Mouse (Mus musculus) limb, embryonic 14.5 days (tissue): Measurements from ENCODE around the gene A3galt2. TPM values are rescaled to one million over a fixed set of nuclear protein-coding genes. Genes with fewer than 3 reads are reported as not detected.
A peak's percentile ranks its signal among the peaks of the same experiment; 100 is the strongest.

Source experiments
- ATAC-seq: fragments of 200-750 bp; cut with Nextera tagmentation; 2 replicates; pipeline ENCODE4 v1.8.0; 2017; ENCODE audit warnings: low read depth, moderate number of reproducible peaks, moderate TSS enrichment; ENCODE audit not compliant: low FRiP score
- DNase-seq: peaks from one replicate; pipeline ENCODE4 v3.0.0-alpha.2; 2015; ENCODE audit warnings: low spot score
- H3K27ac ChIP-seq: fragments of 300-500 bp; sonication (generic); replicated peaks from 2 replicates; pipeline ENCODE4 v1.5.1; 2014; ENCODE audit warnings: low read depth, mild to moderate bottlenecking, low read length, moderate library complexity, mixed read lengths
- H3K27me3 ChIP-seq: fragments of 300-500 bp; sonication (generic); 2 replicates; pipeline ENCODE4 v1.6.1; 2014; ENCODE audit warnings: low read length, mixed read lengths; ENCODE audit not compliant: control insufficient read depth, insufficient read depth
- H3K36me3 ChIP-seq: fragments of 300-500 bp; sonication (generic); 2 replicates; pipeline ENCODE4 v1.6.1; 2014; ENCODE audit warnings: mild to moderate bottlenecking, low read length, moderate library complexity, mixed read lengths; ENCODE audit not compliant: control insufficient read depth, insufficient read depth
- H3K4me1 ChIP-seq: fragments of 300-500 bp; sonication (generic); 2 replicates; pipeline ENCODE4 v1.6.1; 2014; ENCODE audit warnings: antibody characterized with exemption, low read length, mixed read lengths; ENCODE audit not compliant: control insufficient read depth, insufficient read depth
- H3K4me2 ChIP-seq: fragments of 300-500 bp; sonication (generic); replicated peaks from 2 replicates; pipeline ENCODE4 v1.6.1; 2014; ENCODE audit warnings: low read depth, mild to moderate bottlenecking, low read length, moderate library complexity; ENCODE audit not compliant: severe bottlenecking
- H3K4me3 ChIP-seq: fragments of 300-500 bp; sonication (generic); replicated peaks from 2 replicates; pipeline ENCODE4 v1.5.1; 2014; ENCODE audit warnings: low read length
- H3K9ac ChIP-seq: fragments of 300-500 bp; sonication (generic); 2 replicates; pipeline ENCODE4 v1.6.1; 2014; ENCODE audit warnings: mild to moderate bottlenecking, low read depth, low read length, moderate library complexity; ENCODE audit not compliant: severe bottlenecking
- H3K9me3 ChIP-seq: fragments of 300-500 bp; sonication (generic); 2 replicates; pipeline ENCODE4 v1.6.1; 2016; ENCODE audit warnings: low read length; ENCODE audit not compliant: control insufficient read depth
- POLR2A ChIP-seq: fragments of 200-500 bp; IDR thresholded peaks from 2 replicates; pipeline ENCODE4 v1.8.0; 2012; ENCODE audit warnings: inconsistent platforms, mild to moderate bottlenecking, moderate library complexity, borderline replicate concordance; ENCODE audit not compliant: insufficient read depth, insufficient read length; ENCODE audit errors: extremely low read depth
- WGBS: fragments of 180-500 bp; shearing (Covaris S2); extraction: QIAGEN DNeasy Blood & Tissue Kit; methylation state at CpG from one replicate; pipeline ENCODE4 v1.1.7; 2014; 5-methylcytosine and 5-hydroxymethylcytosine counted together
- polyA plus RNA-seq, 2 experiments: library from polyadenylated mRNA; depleted of rRNA in 1 of 2; stranded (reverse) in 1 of 2; unstranded in 1 of 2; fragments of >200 nt; fragmentation: Nextera tagmentation in 1 of 2; extraction: Ambion mirVana in 1 of 2; gene quantifications; 2 replicates each; pipeline versions ENCODE4 v1.2.1 to v1.2.3; 2012 to 2014

The A3galt2 gene
- polyA plus RNA-seq, 2 experiments = 0.15 to 1.7 TPM

DNA sequence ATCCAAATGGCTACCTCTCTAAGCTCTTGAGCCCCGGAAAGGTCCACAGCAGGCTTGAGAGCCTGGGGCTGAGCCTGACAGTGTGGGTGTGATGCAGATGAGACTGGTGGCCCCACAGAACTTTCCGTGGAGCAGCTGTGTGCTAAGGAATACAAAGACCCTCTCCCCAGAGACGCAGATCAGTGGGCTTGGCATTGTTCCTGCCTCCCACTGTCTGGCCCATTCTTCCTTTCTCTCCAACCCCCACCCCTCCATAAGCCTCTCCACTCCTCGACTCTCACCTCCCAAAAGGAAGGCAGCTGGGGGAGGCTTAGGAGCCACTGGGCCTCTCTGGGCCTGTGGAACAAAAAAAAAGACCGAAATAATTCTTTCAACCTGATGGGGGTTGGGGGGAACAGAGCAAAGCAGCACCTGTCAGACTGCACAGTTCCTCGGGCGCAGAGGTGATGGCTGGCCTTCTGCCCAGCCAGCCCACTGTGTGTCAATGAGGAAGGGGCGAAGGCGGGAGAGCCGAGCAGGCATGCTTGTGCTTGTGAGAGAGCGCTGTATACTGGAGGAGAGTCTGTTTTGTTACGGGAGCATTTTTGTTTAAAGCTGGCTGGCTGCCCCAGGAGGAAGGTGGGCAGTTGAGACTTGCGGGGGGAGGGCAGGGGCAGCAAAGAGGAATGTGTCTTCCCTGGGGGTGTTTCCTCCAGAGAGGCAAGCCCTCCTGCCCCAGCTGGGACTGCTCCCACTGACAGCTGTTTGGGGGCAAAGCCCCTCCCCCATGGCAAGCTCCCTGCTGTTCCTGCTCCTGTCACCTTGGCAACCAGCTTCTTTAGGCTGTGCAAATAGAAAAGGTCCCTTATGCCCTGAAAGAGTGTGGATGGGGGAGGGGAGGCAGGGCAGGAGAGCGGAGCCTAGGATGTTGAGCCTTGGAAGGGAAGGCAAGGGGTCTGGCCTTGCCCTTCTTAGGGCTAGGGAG, 39.6 kb upstream of the A3galt2 start:
- 0 out of 2 replicates have a peak, but pooled peaks have one; percentile 22 for TF ChIP-seq POLR2A
- H3K9ac ChIP-seq = peak overlapping the region; percentile 18; the same call in 1 of the 2 replicates
- H3K36me3 ChIP-seq = peaks cover 4% of the 10 kb centered on the region; the same call in 1 of the 2 replicates
- H3K27ac ChIP-seq = peak overlapping the region; percentile 76
- peak overlapping the region; percentile 15; the same call in 1 of the 2 replicates for H3K4me2 ChIP-seq
- 6% methylated on average over 14 of the region's 14 CpGs for WGBS
- peaks cover 42% of the 10 kb centered on the region for H3K4me1 ChIP-seq
- H3K9me3 ChIP-seq = no peaks in the 10 kb centered on the region
- peak; percentile 71 for DNase-seq
- peak; percentile 64 for ATAC-seq
- no peaks in the 10 kb centered on the region for H3K27me3 ChIP-seq
- H3K4me3 ChIP-seq = no peak overlapping the region

DNA sequence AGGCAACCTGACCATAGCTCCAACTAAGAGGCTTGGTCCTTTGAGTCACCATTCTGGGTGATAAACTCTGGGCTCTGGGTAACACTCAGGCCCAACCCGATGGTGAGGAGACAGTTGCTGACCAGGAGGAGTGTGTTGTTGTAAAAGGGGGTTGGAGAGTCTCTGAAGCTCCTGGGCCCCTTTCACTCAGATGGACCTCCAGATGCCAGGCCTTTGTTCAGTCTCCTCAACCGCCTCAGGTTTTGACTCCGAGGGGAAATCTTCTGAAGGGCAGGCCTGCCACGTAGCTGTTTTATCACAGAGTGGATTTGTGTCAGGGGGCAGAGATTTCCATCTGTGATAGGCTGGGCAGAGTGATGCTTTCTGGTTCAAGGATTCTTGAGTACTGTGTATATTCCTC, 38.9 kb upstream of the A3galt2 start:
- Histone ChIP-seq H3K27me3 (no peaks in the 10 kb centered on the region), H3K9me3 (no peaks in the 10 kb centered on the region), H3K9ac (no peak overlapping the region), H3K4me1 (peaks cover 43% of the 10 kb centered on the region), H3K4me2 (peak overlapping the region; percentile 15; the same call in 1 of the 2 replicates), H3K36me3 (peaks cover 4% of the 10 kb centered on the region; the same call in 1 of the 2 replicates), H3K4me3 (no peak overlapping the region), H3K27ac (peak overlapping the region; percentile 76)
- ATAC-seq (no peak), DNase-seq (no peak)
- TF ChIP-seq POLR2A = no peak
- WGBS = 8% methylated on average over 4 of the region's 4 CpGs

DNA sequence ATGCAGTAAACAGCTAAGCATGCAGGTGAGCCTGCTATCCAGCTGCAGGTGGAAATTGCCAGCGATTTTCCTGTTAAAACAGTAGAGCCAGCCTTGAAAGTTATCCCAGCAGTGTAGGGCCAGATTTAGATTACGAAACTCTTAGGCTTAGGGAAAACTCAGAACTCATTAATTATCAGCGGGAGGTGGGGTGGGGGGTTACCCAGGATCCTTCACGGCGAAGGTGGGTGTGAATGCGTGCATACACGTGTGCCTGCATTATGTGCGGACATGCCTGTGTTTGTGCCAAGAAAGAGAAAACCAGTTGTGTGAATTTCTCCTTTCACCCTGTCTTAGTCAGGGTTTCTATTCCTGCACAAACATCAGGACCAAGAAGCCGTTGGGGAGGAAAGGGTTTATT, 38.4 kb upstream of the A3galt2 start:
- Histone ChIP-seq H3K9me3 (no peaks in the 10 kb centered on the region), H3K27ac (peak overlapping the region; percentile 76; the same call in 1 of the 2 replicates), H3K4me3 (no peak overlapping the region), H3K27me3 (no peaks in the 10 kb centered on the region), H3K4me2 (no peak overlapping the region), H3K9ac (no peak overlapping the region), H3K36me3 (peaks cover 4% of the 10 kb centered on the region; the same call in 1 of the 2 replicates), H3K4me1 (peaks cover 40% of the 10 kb centered on the region)
- WGBS = 25% methylated on average over 9 of the region's 9 CpGs
- DNase-seq (no peak), ATAC-seq (no peak)
- TF ChIP-seq POLR2A = no peak

DNA sequence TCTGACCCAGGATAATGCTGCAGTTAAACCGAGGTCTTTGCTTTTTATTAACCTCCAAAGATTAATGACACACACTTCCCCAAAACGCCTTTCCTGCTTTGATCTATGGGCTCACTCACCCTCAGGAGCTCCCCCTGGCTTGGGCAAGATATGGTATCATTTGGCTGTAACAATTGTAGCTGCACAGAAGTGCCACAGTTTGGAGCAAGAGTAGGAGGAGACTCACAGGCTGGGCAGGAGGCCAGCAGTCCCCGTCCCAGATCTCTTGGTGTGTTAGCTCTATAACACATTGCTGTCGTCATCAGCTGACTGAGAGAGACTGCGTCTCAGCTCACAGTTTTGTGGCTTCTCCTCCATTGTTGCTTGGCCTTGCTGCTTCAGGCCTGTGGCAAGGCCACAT, 35.1 kb upstream of the A3galt2 start:
- peaks cover 4% of the 10 kb centered on the region; the same call in 1 of the 2 replicates for H3K36me3 ChIP-seq
- 9% methylated on average over 5 of the region's 5 CpGs for WGBS
- no peak overlapping the region for H3K4me3 ChIP-seq
- H3K27me3 ChIP-seq = no peaks in the 10 kb centered on the region
- DNase-seq (peak; percentile 84), ATAC-seq (peak; percentile 35; the same call in 1 of the 2 replicates)
- peak overlapping the region; percentile 6; the same call in 1 of the 2 replicates for H3K27ac ChIP-seq
- H3K9ac ChIP-seq = no peak overlapping the region
- peaks cover 34% of the 10 kb centered on the region for H3K4me1 ChIP-seq
- no peak overlapping the region for H3K4me2 ChIP-seq
- H3K9me3 ChIP-seq = no peaks in the 10 kb centered on the region
- TF ChIP-seq POLR2A = no peak

DNA sequence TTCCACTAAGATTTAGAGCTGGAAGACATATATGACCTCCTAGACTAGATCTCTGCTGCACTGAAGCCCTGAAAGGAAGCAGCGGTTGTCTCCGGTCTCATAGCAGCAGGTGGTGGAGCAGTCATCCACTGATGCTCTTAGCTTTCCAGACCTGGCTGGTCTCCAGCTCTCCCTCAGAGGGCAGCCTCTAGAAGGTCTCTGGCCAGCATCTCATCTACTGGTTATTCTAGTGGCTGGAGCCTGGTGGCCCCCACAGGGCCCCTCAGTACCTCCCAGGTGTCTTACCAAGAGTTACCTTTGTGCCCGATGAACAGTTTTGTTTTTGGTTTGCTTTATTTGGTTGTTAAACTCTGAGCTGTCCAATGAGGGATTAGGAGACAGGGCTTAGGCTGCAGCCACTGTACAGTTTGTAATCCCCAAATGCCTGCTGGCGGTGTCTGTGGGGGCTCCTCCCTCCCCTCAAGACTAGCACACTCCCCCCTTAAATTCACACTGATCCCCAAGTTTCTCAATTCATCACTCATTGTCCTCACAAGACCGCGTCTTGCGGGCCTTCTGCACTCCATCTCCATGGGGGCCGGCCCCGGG, 34.0 kb upstream of the A3galt2 start:
- no peak overlapping the region for H3K4me3 ChIP-seq
- no peaks in the 10 kb centered on the region for H3K9me3 ChIP-seq
- peaks cover 4% of the 10 kb centered on the region; the same call in 1 of the 2 replicates for H3K36me3 ChIP-seq
- H3K4me1 ChIP-seq = peaks cover 23% of the 10 kb centered on the region
- no peak overlapping the region for H3K27ac ChIP-seq
- DNase-seq (no peak), ATAC-seq (no peak)
- no peak overlapping the region for H3K9ac ChIP-seq
- TF ChIP-seq POLR2A = no peak
- no peak overlapping the region for H3K4me2 ChIP-seq
- WGBS = 68% methylated on average over 9 of the region's 9 CpGs
- H3K27me3 ChIP-seq = no peaks in the 10 kb centered on the region
